ENCODE assay signal across 9 mouse cellular contexts in the genomic region with DNA sequence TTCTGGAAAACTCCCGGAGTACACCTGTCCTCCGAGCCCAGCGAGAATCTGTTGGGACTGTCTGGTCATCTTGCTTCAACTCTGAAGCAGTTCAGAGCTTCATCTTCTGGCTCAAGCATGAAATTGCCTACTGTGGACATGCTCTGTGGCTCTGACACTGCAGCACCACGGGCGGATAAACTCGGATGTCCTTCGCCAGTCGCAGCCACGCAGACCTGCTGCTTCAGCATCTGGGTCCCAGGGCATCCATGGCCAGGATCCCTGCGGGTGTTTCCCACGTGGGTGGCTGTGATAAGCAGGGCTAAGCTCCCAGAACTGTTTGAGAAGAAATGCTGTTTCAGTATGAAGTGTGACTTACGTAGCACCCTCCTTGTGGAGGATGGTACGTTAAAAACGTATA.
"Had no signal": no experiment of that assay in that cellular context is flagged by ENCODE, and none has a peak within 500 bp of the region (broad histone marks: within the 10 kb centered on the region; RNA-seq: fewer than 3 reads in every experiment).

No protein-coding gene starts in this region.

- H3K27ac ChIP-seq: limb, embryonic 15.5 days; liver, embryonic 13.5 days; lung, embryonic 15.5 days; midbrain, embryonic 13.5 days; stomach, embryonic 15.5 days had no signal

- H3K4me3 ChIP-seq: limb, embryonic 15.5 days; liver, embryonic 13.5 days; lung, embryonic 15.5 days; midbrain, embryonic 13.5 days; stomach, embryonic 15.5 days had no signal

- DNase-seq: kidney, postnatal 14 days; liver, embryonic 13.5 days; liver, postnatal 0 days; lung, postnatal 14 days; right cerebral cortex, postnatal 14 days had no signal

- H3K4me1 ChIP-seq: limb, embryonic 15.5 days; liver, embryonic 13.5 days; lung, embryonic 15.5 days; midbrain, embryonic 13.5 days; stomach, embryonic 15.5 days had no signal

- H3K27me3 ChIP-seq: limb, embryonic 15.5 days; liver, embryonic 13.5 days; lung, embryonic 15.5 days; midbrain, embryonic 13.5 days; stomach, embryonic 15.5 days had no signal

- H3K9ac ChIP-seq: limb, embryonic 15.5 days; liver, embryonic 13.5 days; liver, postnatal 0 days; lung, embryonic 15.5 days; midbrain, embryonic 13.5 days; stomach, embryonic 15.5 days had no signal

- ATAC-seq: liver, postnatal 0 days; midbrain, embryonic 13.5 days had no signal

- H3K36me3 ChIP-seq: limb, embryonic 15.5 days; liver, embryonic 13.5 days; lung, embryonic 15.5 days; midbrain, embryonic 13.5 days; stomach, embryonic 15.5 days had no signal

- H3K4me2 ChIP-seq: limb, embryonic 15.5 days; liver, embryonic 13.5 days; lung, embryonic 15.5 days; midbrain, embryonic 13.5 days; stomach, embryonic 15.5 days had no signal

- H3K9me3 ChIP-seq: limb, embryonic 15.5 days; liver, embryonic 13.5 days; lung, embryonic 15.5 days; midbrain, embryonic 13.5 days; stomach, embryonic 15.5 days had no signal
